Mouse (Mus musculus) spleen, embryonic (tissue): ENCODE data around the gene Negr1.

Experiments used
- CTCF ChIA-PET: fragments of 350-600 bp; sonication (Branson Sonifier 250); formaldehyde crosslinking; loops from one replicate; lab custom pipeline; 2022; lab: Charles Lee

Negr1 gene

GRCm38 (mm10) chr3:156561524-156562423 is at the start of gene Negr1:
Gene Negr1 (plus strand): TSS chr3:156561794.
- CTCF ChIA-PET, result no interaction called here

DNA sequence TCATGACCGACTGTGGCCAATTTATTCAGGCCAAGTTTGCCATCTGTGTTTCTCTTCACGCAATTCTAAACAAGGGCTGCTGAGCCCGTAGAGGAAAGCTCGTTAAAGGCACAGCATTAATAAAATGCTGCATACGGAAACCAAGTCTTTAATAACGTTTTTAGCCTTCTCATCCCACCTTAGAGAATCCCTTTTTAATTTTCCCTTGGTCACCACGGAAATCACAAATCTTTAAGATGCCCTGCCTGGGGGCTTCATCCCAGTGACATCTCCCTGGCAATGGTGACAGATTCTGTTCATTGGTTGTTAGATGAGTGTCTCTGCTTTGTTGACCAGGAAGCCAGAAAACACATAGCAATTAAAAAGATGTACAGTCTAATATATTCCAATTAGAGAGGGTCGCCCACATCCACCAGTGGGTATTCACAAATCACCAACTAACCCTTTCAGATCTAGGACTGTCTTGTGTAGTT is 35.1 kb upstream of the Negr1 start:
- CTCF ChIA-PET, result no interaction called here

DNA sequence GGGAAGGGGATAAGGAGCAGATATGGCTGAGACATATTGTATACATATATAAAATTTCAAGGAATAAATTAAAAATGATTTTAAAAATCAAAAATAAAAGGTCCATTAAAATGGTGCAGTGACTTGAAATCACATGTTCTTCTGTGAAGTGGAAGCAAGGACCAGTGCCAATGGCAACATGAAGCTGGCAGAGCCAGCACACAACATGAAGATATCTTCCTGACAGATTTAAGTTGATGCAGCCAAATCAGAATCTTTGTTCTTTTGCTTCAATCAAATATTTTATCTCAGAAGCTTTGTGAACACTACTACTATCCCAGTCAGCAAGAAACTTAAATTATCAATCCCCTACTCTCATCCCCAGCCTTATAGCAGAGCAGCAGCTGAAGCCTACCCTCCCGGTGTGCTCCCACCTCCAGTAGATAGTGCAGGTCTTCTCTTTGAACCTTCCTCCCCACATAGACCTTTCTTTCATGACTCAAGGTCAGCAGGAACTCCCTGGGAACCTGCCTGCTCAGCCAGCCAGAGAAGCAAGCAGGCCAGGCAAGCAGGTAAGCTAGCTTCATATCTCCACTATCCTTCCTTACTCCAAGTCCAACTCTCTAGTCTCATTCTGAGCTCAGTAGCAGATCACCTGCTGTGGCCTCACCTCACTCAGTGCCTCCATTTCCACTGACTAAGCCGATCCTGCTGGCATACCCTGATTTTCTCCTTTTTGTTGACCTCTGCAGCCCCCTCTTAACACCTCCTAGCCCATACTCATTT is 34.2 kb upstream of the Negr1 start:
- CTCF ChIA-PET, result no interaction called here

DNA sequence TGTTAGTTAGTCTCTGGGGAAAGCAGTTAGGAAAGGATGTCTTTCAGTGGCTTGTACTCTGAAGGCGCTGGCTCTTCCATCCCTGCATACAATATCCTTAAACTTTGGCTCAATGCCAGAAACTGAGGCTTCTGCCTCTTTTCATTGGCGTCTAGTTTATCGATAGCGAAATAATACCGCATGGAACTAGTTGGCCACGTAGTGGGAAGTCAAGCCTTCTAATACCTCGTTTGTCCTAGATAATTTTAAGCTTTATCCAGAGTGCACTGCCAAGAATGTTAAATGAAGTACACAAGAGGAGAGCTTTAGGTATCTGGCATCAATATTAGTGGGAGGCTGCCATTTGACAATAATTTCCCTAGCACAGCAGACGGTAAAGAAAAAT is 2.2 kb upstream of the Negr1 start:
- CTCF ChIA-PET, result no interaction called here

GRCm38 (mm10) chr3:156559826-156560471 is 1.6 kb upstream of the Negr1 start:
- CTCF ChIA-PET, result no interaction called here

- CTCF ChIA-PET, result no interaction called here
Measured at GRCm38 (mm10) chr3:156560766-156561165, 828 bp upstream of the Negr1 start.

DNA sequence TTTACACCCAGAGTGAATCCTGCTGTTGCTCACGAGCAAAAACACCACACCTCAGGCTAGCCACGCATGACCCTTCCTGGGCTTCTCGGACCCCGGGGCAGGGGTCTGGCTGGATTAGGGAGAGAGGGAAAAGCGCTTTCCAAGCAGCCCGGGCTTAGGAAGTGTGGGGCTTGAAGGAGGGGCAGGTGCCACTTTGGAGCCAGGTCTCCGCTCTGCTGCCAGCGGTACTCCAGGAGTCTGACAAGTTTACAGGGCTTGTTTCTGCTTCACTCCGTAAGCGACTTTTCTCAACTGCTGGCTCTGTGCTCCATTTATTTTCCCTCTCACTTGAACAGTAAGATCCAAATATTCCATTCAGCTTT is 811 bp downstream of the Negr1 start:
- CTCF ChIA-PET, result no interaction called here

- CTCF ChIA-PET, result no interaction called here
Measured at GRCm38 (mm10) chr3:156562796-156563195, 1.2 kb downstream of the Negr1 start.

DNA sequence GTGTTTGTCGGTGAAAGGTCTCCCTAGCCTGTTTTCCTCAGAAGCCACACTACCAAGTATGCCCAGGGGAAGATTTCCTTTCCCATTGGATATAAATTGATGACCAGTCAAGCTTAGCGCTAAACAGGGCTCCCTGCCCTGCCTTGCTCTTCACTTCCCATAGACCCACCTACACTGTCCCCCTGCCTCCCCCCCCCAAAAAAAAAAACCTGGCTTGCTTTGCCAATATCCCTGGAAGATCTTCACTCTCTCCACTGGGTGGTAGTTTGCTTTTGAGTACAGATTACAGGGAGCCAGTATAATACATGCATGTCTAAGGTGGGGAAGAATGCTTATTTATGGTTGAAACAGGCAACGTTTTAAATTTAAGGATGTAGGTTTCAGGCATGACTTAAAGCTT is 1.8 kb downstream of the Negr1 start:
- CTCF ChIA-PET, result no interaction called here

- CTCF ChIA-PET, result no interaction called here
Measured at GRCm38 (mm10) chr3:156573465-156573864, 11.9 kb downstream of the Negr1 start.

DNA sequence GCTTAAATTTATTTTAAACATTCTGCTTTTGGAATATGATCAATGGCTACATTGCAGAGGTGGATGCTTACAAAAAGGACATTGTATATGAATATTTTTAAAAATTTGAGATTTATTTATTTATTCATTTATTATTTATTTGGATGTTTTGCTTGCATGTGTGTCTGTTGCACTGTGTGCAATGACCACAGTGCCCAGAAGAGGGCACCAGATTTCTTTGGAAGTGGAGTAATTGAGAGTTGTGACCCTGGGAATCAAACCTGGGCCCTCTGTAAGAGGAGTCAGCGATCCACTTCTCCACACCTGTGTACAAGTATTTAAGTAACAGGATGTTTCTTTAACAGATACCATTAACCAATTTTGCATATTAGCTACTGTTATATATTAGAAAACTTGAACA is 14.7 kb downstream of the Negr1 start:
- CTCF ChIA-PET, result no interaction called here

GRCm38 (mm10) chr3:156590612-156591011 is 29.0 kb downstream of the Negr1 start:
- CTCF ChIA-PET, result no interaction called here

DNA sequence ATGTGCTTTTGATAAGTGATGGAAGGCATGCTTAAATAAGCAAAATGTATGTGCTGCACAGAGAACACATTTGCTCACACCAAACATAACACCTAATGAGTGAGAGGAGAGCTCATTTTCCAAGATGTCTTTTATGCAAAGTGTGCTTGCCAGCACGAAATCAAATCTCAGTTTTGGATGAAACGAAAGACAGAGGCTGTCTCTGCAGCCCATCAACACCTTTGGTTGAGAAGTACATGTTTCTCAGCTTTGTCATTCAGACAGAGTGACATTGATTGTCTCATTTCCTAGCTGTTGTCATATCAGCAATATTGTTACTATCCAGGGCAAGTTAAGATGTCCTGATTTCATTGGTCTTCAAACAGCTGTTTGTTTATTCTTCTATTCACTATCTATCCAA is 29.5 kb downstream of the Negr1 start:
- CTCF ChIA-PET, result no interaction called here

- CTCF ChIA-PET, result no interaction called here
Measured at GRCm38 (mm10) chr3:156606846-156607245, 45.3 kb downstream of the Negr1 start.

DNA sequence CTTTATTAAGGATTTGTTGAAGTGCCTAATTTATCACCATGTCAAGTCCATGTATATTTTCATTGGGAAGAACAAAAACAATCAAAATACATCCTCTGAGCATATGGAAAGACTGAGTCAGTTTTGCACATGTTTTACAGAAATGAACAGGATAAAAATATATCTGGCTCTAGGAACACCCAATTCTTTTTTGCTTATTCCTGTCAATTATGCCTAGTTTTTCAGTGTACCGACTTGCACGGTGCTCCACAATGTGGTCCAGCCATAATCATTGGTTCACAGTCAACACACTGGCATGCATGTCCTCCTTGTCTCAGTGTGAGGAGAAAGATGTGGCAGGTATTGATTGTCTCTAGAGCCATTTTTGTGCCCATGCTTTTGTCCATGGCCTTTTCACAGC is 58.3 kb downstream of the Negr1 start:
- CTCF ChIA-PET, result no interaction called here

- CTCF ChIA-PET, result no interaction called here
Measured at GRCm38 (mm10) chr3:156628594-156628993, 67.0 kb downstream of the Negr1 start.

DNA sequence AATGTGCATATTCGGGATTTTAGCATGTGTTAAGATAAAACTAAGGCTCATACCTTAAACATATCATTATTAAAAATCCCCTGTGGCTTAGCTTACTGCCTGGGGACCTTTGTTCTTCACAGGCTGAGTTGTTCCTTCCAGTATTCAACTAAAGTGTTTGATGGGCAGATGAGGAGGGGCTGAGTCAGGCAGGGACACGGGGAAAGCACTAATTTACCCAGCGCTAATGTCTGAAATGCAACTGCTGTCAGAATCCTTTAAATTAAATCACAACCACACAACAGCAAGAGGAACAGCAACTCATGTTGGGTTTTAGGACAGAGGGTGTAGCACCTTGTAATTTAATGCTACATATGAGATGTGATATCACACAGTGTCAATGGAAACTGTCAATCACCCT is 71.3 kb downstream of the Negr1 start:
- CTCF ChIA-PET, result no interaction called here

- CTCF ChIA-PET, result no interaction called here
Measured at GRCm38 (mm10) chr3:156639382-156639781, 77.8 kb downstream of the Negr1 start.

- CTCF ChIA-PET, result interaction anchor here (0.6 to 0.7 kb wide), 2 partner anchors 9 to 683 kb away, joined by 3 read pairs; no protein-coding TSS in a partner anchor
Measured at GRCm38 (mm10) chr3:156643710-156644363, 82.2 kb downstream of the Negr1 start.

DNA sequence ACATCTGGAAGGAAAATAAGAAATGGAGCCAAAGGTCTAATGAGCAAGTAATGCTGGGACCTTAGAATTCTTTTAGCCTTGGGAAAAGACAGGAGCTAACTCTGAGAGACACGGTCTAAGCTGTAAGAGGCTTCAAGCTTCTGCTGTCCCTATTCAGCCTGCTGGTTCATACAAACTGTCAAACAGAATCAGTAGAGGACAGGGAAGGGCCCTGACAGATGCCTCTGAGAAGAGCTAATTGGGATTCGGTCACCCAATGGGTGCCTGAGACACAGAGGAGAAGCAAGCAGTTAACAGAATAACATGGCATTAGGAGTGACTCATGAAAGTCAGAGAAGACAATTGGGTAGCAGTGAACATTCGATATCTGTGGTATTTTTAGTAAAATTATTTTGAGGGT is 86.8 kb downstream of the Negr1 start:
- CTCF ChIA-PET, result no interaction called here

GRCm38 (mm10) chr3:156662553-156662952 is 101.0 kb downstream of the Negr1 start:
- CTCF ChIA-PET, result no interaction called here

DNA sequence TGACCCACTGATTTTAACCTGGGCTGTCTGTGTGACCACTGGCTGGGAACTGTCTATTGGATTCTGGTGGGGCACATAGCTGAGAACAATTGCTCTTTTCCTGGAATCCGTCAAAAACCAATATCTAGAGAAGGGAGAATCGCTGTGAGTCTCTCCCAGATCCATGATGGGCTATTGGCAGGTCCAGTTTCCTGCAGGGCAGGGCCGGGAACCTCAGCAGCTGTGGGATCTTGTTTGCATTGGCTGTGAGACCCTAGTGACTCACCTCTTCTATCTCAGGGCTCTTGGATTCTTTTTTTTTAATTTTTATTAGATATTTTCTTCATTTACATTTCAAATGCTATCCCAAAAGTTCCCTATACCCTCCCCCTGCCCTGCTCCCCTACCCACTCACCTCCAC is 111.0 kb downstream of the Negr1 start:
- CTCF ChIA-PET, result no interaction called here
